ENCODE assay signal across 28 mouse cellular contexts in genomic region chr15:95750038-95750437, GRCm38 (mm10).
"Had no signal": no experiment of that assay in that cellular context is flagged by ENCODE, and none has a peak within 500 bp of the region (broad histone marks: within the 10 kb centered on the region; RNA-seq: fewer than 3 reads in every experiment).

No protein-coding gene starts in this region.

- ATAC-seq: forebrain, embryonic 13.5 days; forebrain, embryonic 14.5 days; forebrain, embryonic 15.5 days; forebrain, embryonic 16.5 days; forebrain, postnatal 0 days had no signal

- H3K9me3 ChIP-seq: embryonic facial prominence, embryonic 10.5 days; embryonic facial prominence, embryonic 12.5 days; embryonic facial prominence, embryonic 13.5 days; embryonic facial prominence, embryonic 15.5 days; forebrain, embryonic 10.5 days; forebrain, embryonic 12.5 days; forebrain, embryonic 13.5 days; forebrain, embryonic 15.5 days had no signal

- H3K27ac ChIP-seq: embryonic facial prominence, embryonic 10.5 days; embryonic facial prominence, embryonic 12.5 days; embryonic facial prominence, embryonic 13.5 days; embryonic facial prominence, embryonic 15.5 days; forebrain, embryonic 10.5 days; forebrain, embryonic 12.5 days; forebrain, embryonic 13.5 days; forebrain, embryonic 15.5 days; gastrocnemius, adult 2 months had no signal

- DNase-seq: cerebellum, adult 18-20 months; cerebellum, adult 2 months; cerebellum, adult 8-10 months; cerebellum, adult 9-10 months; cerebellum, adult 9-11 months; cerebellum, postnatal 10 days; cerebellum, postnatal 14 days; cerebellum, postnatal 25 days; cerebellum, postnatal 36 days; embryo, embryonic 11 days; forebrain, postnatal 0 days; gastrocnemius, adult 2 months; gastrocnemius, postnatal 10 days; gastrocnemius, postnatal 14 days; gastrocnemius, postnatal 25 days; gastrocnemius, postnatal 36 days; heart, adult 11 months had no signal

- H3K36me3 ChIP-seq: embryonic facial prominence, embryonic 10.5 days; embryonic facial prominence, embryonic 12.5 days; embryonic facial prominence, embryonic 13.5 days; embryonic facial prominence, embryonic 15.5 days; forebrain, embryonic 10.5 days; forebrain, embryonic 12.5 days; forebrain, embryonic 15.5 days had no signal

- H3K4me3 ChIP-seq: embryonic facial prominence, embryonic 10.5 days; embryonic facial prominence, embryonic 12.5 days; embryonic facial prominence, embryonic 13.5 days; embryonic facial prominence, embryonic 15.5 days; erythroblast, embryonic 14.5 days; forebrain, embryonic 10.5 days; forebrain, embryonic 12.5 days; forebrain, embryonic 13.5 days; forebrain, embryonic 15.5 days; gastrocnemius, adult 2 months had no signal

- H3K4me2 ChIP-seq: embryonic facial prominence, embryonic 12.5 days; embryonic facial prominence, embryonic 13.5 days; embryonic facial prominence, embryonic 15.5 days; forebrain, embryonic 12.5 days; forebrain, embryonic 13.5 days; forebrain, embryonic 15.5 days had no signal

- H3K9ac ChIP-seq: embryonic facial prominence, embryonic 12.5 days; embryonic facial prominence, embryonic 13.5 days; embryonic facial prominence, embryonic 15.5 days; forebrain, embryonic 12.5 days; forebrain, embryonic 13.5 days; forebrain, embryonic 15.5 days; forebrain, postnatal 0 days had no signal

- H3K27me3 ChIP-seq: embryonic facial prominence, embryonic 12.5 days; embryonic facial prominence, embryonic 13.5 days; embryonic facial prominence, embryonic 15.5 days; forebrain, embryonic 12.5 days; forebrain, embryonic 13.5 days; forebrain, embryonic 15.5 days had no signal

- H3K4me1 ChIP-seq: embryonic facial prominence, embryonic 12.5 days; embryonic facial prominence, embryonic 15.5 days; forebrain, embryonic 12.5 days had no signal
